Mouse (Mus musculus) c-Kit-positive CD71-positive TER-119-positive erythroid progenitor cells, embryonic 14.5 days (primary cell): ENCODE data around the gene Gm21616.
"Not testable (repeated sequence)": the region's sequence is repeated elsewhere in the genome, so short reads cannot be mapped to it uniquely, and the experiment has no call there.

Experiments used
- DNase-seq: peaks from one replicate; pipeline ENCODE4 v3.0.0-alpha.2; 2013; ENCODE audit warnings: low spot score

Gene Gm21616

GRCm38 (mm10) chrX:125435242-125435641 lies at the start of gene Gm21616:
TSS of gene Gm21616 (plus strand) at chrX:125435542.
- not testable (repeated sequence) for DNase-seq
